Mouse (Mus musculus) ovary, postnatal 36 days (tissue): ENCODE results near the gene Mrpl42.

ENCODE experiments used
- DNase-seq: peaks from one replicate; pipeline ENCODE4 v3.0.0; 2022; ENCODE audit warnings: low spot score, mixed read lengths

Gene Mrpl42

GRCm38 (mm10) chr10:95457367-95458049 lies 44.2 kb downstream of the Mrpl42 start:
- no peak for DNase-seq

- no peak for DNase-seq
These were observed 45.6 kb downstream of the Mrpl42 start for GRCm38 (mm10) chr10:95456103-95456502.

- no peak for DNase-seq
These were observed 48.5 kb downstream of the Mrpl42 start for GRCm38 (mm10) chr10:95453282-95453681.

GRCm38 (mm10) chr10:95449033-95449432 lies 52.7 kb downstream of the Mrpl42 start:
- DNase-seq, result no peak

- DNase-seq, result no peak
These were observed 53.8 kb downstream of the Mrpl42 start for GRCm38 (mm10) chr10:95447954-95448353.

- DNase-seq, result no peak
These were observed 56.4 kb downstream of the Mrpl42 start for GRCm38 (mm10) chr10:95445104-95446056.

- no peak for DNase-seq
These were observed 59.4 kb downstream of the Mrpl42 start for GRCm38 (mm10) chr10:95442334-95442733.

- DNase-seq, result no peak
These were observed 61.2 kb downstream of the Mrpl42 start for GRCm38 (mm10) chr10:95440566-95440965.

GRCm38 (mm10) chr10:95439718-95440339 lies 61.9 kb downstream of the Mrpl42 start:
- DNase-seq, result no peak

GRCm38 (mm10) chr10:95438941-95439340 lies 62.8 kb downstream of the Mrpl42 start:
- no peak for DNase-seq
